Mouse (Mus musculus) forebrain, embryonic 11.5 days (tissue): Measurements from ENCODE around the gene Pip5k1a. TPM values are rescaled to one million over a fixed set of nuclear protein-coding genes. Genes with fewer than 3 reads are reported as not detected.
"Not testable (repeated sequence)": the region's sequence is repeated elsewhere in the genome, so short reads cannot be mapped to it uniquely, and the experiment has no call there.

ENCODE experiments used
- ATAC-seq: fragments of 200-750 bp; cut with Nextera tagmentation; replicated peaks from 2 replicates; pipeline ENCODE4 v1.8.0; 2017; ENCODE audit warnings: moderate TSS enrichment; ENCODE audit not compliant: low FRiP score
- DNase-seq: peaks from one replicate; pipeline ENCODE4 v3.0.0-alpha.2; 2017; ENCODE audit warnings: low spot score
- H3K27ac ChIP-seq: fragments of 300-500 bp; sonication (generic); 2 replicates; pipeline ENCODE4 v1.5.1; 2014; ENCODE audit warnings: low read depth, low read length
- H3K27me3 ChIP-seq: fragments of 300-500 bp; sonication (generic); 2 replicates; pipeline ENCODE4 v1.6.1; 2014; ENCODE audit warnings: mild to moderate bottlenecking, low read length, mixed read lengths; ENCODE audit not compliant: control insufficient read depth, insufficient read depth
- H3K36me3 ChIP-seq: fragments of 300-500 bp; sonication (generic); 2 replicates; pipeline ENCODE4 v1.6.1; 2014; ENCODE audit warnings: mild to moderate bottlenecking, low read length, moderate library complexity, mixed read lengths; ENCODE audit not compliant: control insufficient read depth, insufficient read depth
- H3K4me1 ChIP-seq: fragments of 300-500 bp; sonication (generic); replicated peaks from 2 replicates; pipeline ENCODE4 v1.6.1; 2014; ENCODE audit warnings: low read length, mixed read lengths; ENCODE audit not compliant: control insufficient read depth, insufficient read depth
- H3K4me2 ChIP-seq: fragments of 300-500 bp; sonication (generic); 2 replicates; pipeline ENCODE4 v1.6.1; 2014; ENCODE audit warnings: low read depth, mild to moderate bottlenecking, low read length, moderate library complexity, mixed read lengths; ENCODE audit not compliant: severe bottlenecking
- H3K4me3 ChIP-seq: fragments of 300-500 bp; sonication (generic); 2 replicates; pipeline ENCODE4 v1.5.1; 2014; ENCODE audit warnings: low read depth, low read length
- H3K9ac ChIP-seq: fragments of 300-500 bp; sonication (generic); 2 replicates; pipeline ENCODE4 v1.6.1; 2014; ENCODE audit warnings: low read length
- H3K9me3 ChIP-seq: fragments of 300-500 bp; sonication (generic); 2 replicates; pipeline ENCODE4 v1.6.1; 2016; ENCODE audit warnings: low read length, mixed read lengths; ENCODE audit not compliant: control insufficient read depth
- WGBS: fragments of 180-500 bp; shearing (Covaris S2); extraction: QIAGEN DNeasy Blood & Tissue Kit; methylation state at CpG from one replicate; pipeline ENCODE4 v1.1.7; 2014; 5-methylcytosine and 5-hydroxymethylcytosine counted together
- polyA plus RNA-seq: library from polyadenylated mRNA; unstranded; fragments of >200 nt; fragmentation: Nextera tagmentation; extraction: Ambion mirVana; gene quantifications from 2 replicates; pipeline ENCODE4 v1.2.1, GENCODE M21; 2014

Gene Pip5k1a
- polyA plus RNA-seq, 1 experiment from 2014 or later = 13.7 TPM

- H3K27me3 ChIP-seq = no peaks in the 10 kb centered on the region
- ATAC-seq = no peak
- H3K4me2 ChIP-seq = no peak overlapping the region
- H3K9me3 ChIP-seq = no peaks in the 10 kb centered on the region
- H3K9ac ChIP-seq = no peak overlapping the region
- 0 out of 2 replicates have a peak, but pooled peaks cover 2% of the 10 kb centered on the region for H3K4me1 ChIP-seq
- DNase-seq = no peak
- WGBS = 77% methylated on average over 6 of the region's 6 CpGs
- H3K4me3 ChIP-seq = no peak overlapping the region
- H3K27ac ChIP-seq = no peak overlapping the region
- no peaks in the 10 kb centered on the region for H3K36me3 ChIP-seq
Measured at GRCm38 (mm10) chr3:95043251-95043650, 63.5 kb downstream of the Pip5k1a start.

GRCm38 (mm10) chr3:95042838-95043229, 63.9 kb downstream of the Pip5k1a start:
- DNase-seq (no peak), ATAC-seq (peak; percentile 66)
- Histone ChIP-seq H3K36me3 (no peaks in the 10 kb centered on the region), H3K27me3 (no peaks in the 10 kb centered on the region), H3K4me3 (peak overlapping the region; percentile 81), H3K4me1 (0 out of 2 replicates have a peak, but pooled peaks cover 2% of the 10 kb centered on the region), H3K9ac (peak overlapping the region; percentile 25; the same call in 1 of the 2 replicates), H3K9me3 (no peaks in the 10 kb centered on the region), H3K4me2 (peak overlapping the region; percentile 47), H3K27ac (no peak overlapping the region)
- 36% methylated on average over 7 of the region's 7 CpGs for WGBS

GRCm38 (mm10) chr3:95042166-95042837, 64.4 kb downstream of the Pip5k1a start, which contains the start of gene Psmd4:
Gene Psmd4 (minus strand): TSS chr3:95042614.
- Histone ChIP-seq H3K27ac (no peak within 1 kb of the TSS), H3K4me1 (0 out of 2 replicates have a peak, but pooled peaks cover 2% of the 10 kb centered on the region), H3K27me3 (no peaks in the 10 kb centered on the region), H3K9me3 (no peaks in the 10 kb centered on the region), H3K4me3 (peak within 1 kb of the TSS; percentile 81), H3K9ac (peak within 1 kb of the TSS; percentile 86), H3K36me3 (no peaks in the 10 kb centered on the region), H3K4me2 (peak within 1 kb of the TSS; percentile 69)
- ATAC-seq (peak; percentile 99), DNase-seq (peak; percentile 98)
- under 1% methylated on average over 36 of the region's 36 CpGs for WGBS

- Histone ChIP-seq H3K9ac (peak overlapping the region; percentile 86), H3K4me1 (0 out of 2 replicates have a peak, but pooled peaks cover 2% of the 10 kb centered on the region), H3K27me3 (no peaks in the 10 kb centered on the region), H3K4me2 (peak overlapping the region; percentile 69), H3K36me3 (no peaks in the 10 kb centered on the region), H3K4me3 (peak overlapping the region; percentile 81), H3K9me3 (no peaks in the 10 kb centered on the region), H3K27ac (no peak overlapping the region)
- no peak for ATAC-seq
- no peak for DNase-seq
- WGBS = 17% methylated on average over 3 of the region's 3 CpGs
Measured at GRCm38 (mm10) chr3:95041625-95042024, 65.1 kb downstream of the Pip5k1a start.

- Histone ChIP-seq H3K4me3 (no peak overlapping the region), H3K9ac (no peak overlapping the region), H3K27ac (no peak overlapping the region), H3K27me3 (no peaks in the 10 kb centered on the region), H3K4me2 (no peak overlapping the region), H3K9me3 (no peaks in the 10 kb centered on the region), H3K4me1 (no peaks in the 10 kb centered on the region), H3K36me3 (peaks cover 10% of the 10 kb centered on the region; the same call in 1 of the 2 replicates)
- DNase-seq (no peak), ATAC-seq (no peak)
- 74% methylated on average over 3 of the region's 3 CpGs for WGBS
Measured at GRCm38 (mm10) chr3:95029953-95030352, 76.8 kb downstream of the Pip5k1a start.

- H3K9ac ChIP-seq, H3K4me3 ChIP-seq, H3K4me1 ChIP-seq, H3K4me2 ChIP-seq, DNase-seq, H3K27me3 ChIP-seq, H3K27ac ChIP-seq, H3K9me3 ChIP-seq, ATAC-seq: not testable (repeated sequence)
- 67% methylated on average over 3 of the region's 3 CpGs for WGBS
- peaks cover 10% of the 10 kb centered on the region; the same call in 1 of the 2 replicates for H3K36me3 ChIP-seq
Measured at GRCm38 (mm10) chr3:95029291-95029827, 77.4 kb downstream of the Pip5k1a start.

- Histone ChIP-seq H3K27me3 (no peaks in the 10 kb centered on the region), H3K9ac (no peak overlapping the region), H3K36me3 (peaks cover 9% of the 10 kb centered on the region; the same call in 1 of the 2 replicates), H3K27ac (no peak overlapping the region), H3K4me3 (no peak overlapping the region), H3K9me3 (no peaks in the 10 kb centered on the region), H3K4me1 (no peaks in the 10 kb centered on the region; the same call in 1 of the 2 replicates), H3K4me2 (no peak overlapping the region)
- WGBS = 92% methylated on average over 3 of the region's 3 CpGs
- ATAC-seq = no peak
- no peak for DNase-seq
Measured at GRCm38 (mm10) chr3:95028603-95029002, 78.1 kb downstream of the Pip5k1a start.

- Histone ChIP-seq H3K4me2 (no peak overlapping the region), H3K27me3 (no peaks in the 10 kb centered on the region), H3K4me1 (no peaks in the 10 kb centered on the region; the same call in 1 of the 2 replicates), H3K9ac (no peak overlapping the region), H3K36me3 (peaks cover 4% of the 10 kb centered on the region; the same call in 1 of the 2 replicates), H3K27ac (no peak overlapping the region), H3K4me3 (no peak overlapping the region), H3K9me3 (no peaks in the 10 kb centered on the region)
- WGBS = 82% methylated on average over 5 of the region's 5 CpGs
- no peak for DNase-seq
- no peak for ATAC-seq
Measured at GRCm38 (mm10) chr3:95027701-95028100, 79.0 kb downstream of the Pip5k1a start.
